Mouse (Mus musculus): ENCODE measurements around the gene Rbmy. TPM values are rescaled to one million over a fixed set of nuclear protein-coding genes. Genes with fewer than 3 reads are reported as not detected.
"Not testable (repeated sequence)": the region's sequence is repeated elsewhere in the genome, so short reads cannot be mapped to it uniquely, and the experiment has no call there.

Rbmy gene
- polyA plus RNA-seq (2012), result not detected in 2 replicates

DNA sequence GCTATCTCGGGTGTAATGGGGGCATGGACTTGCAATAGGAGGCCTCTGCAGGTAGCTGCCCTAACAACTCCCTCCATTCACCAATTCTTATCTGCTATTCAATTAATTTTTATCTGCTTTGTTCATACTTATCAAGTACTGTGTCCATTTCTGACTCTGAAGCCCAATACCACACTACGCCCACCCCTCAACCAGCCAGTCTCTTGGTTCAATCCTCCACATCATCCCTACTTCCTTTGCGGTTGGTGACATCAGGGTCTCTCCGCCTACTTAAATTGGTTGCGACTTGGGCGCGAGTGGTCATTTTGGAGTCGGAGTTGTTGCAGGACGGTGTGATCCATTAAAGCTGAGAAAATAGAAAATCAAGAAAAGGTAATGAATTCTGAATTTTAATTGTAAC is at the start of gene Rbmy, which contains the start of gene Gm10256:
Gene Rbmy (plus strand): TSS at position 301 of the 400 bp plus-strand sequence.
Gene Gm10256 (plus strand): TSS at position 320 of the 400 bp plus-strand sequence.
- not testable (repeated sequence) for H3K4me3 ChIP-seq (replicated peaks); H3K9me3 ChIP-seq (ENCODE audit: control insufficient read depth, low read length); H3K4me1 ChIP-seq (ENCODE audit: control insufficient read depth); H3K36me3 ChIP-seq (ENCODE audit: control insufficient read depth); H3K27me3 ChIP-seq (ENCODE audit: control insufficient read depth)

DNA sequence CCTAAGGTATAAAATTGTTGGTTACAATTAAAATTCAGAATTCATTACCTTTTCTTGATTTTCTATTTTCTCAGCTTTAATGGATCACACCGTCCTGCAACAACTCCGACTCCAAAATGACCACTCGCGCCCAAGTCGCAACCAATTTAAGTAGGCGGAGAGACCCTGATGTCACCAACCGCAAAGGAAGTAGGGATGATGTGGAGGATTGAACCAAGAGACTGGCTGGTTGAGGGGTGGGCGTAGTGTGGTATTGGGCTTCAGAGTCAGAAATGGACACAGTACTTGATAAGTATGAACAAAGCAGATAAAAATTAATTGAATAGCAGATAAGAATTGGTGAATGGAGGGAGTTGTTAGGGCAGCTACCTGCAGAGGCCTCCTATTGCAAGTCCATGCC is 34.4 kb upstream of the Rbmy start, which contains the start of gene Gm4064:
Gene Gm4064 (minus strand): TSS at position 101 of the 400 bp plus-strand sequence.
- not testable (repeated sequence) for H3K4me1 ChIP-seq (ENCODE audit: control insufficient read depth); H3K4me3 ChIP-seq (replicated peaks); H3K9me3 ChIP-seq (ENCODE audit: control insufficient read depth, low read length); H3K36me3 ChIP-seq (ENCODE audit: control insufficient read depth); H3K27me3 ChIP-seq (ENCODE audit: control insufficient read depth)

Other genes with a start within 250 kb of the Rbmy start
- gene H2al2c, start 231.6 kb upstream of the Rbmy start, polyA plus RNA-seq (2012), result not detected in 2 replicates
- gene Sry, start 167.0 kb upstream of the Rbmy start, polyA plus RNA-seq (2012), result not detected in 2 replicates
- not detected in 2 replicates for gene H2al2b, start 110.0 kb upstream of the Rbmy start, polyA plus RNA-seq (2012)
- gene Gm4064, start 34.5 kb upstream of the Rbmy start, polyA plus RNA-seq (2012), result not detected in 2 replicates
- gene Gm10256, start within 50 bp of the Rbmy start, polyA plus RNA-seq (2012), result not detected in 2 replicates
- not detected in 2 replicates for gene Gm10352, start 70.3 kb downstream of the Rbmy start, polyA plus RNA-seq (2012)
- not detected in 2 replicates for gene Gm29289, start 101.9 kb downstream of the Rbmy start, polyA plus RNA-seq (2012)

Measured in erythroblast, embryonic 14.5 days (primary cell).